ENCODE assay signal across 19 mouse cellular contexts in the genomic region with DNA sequence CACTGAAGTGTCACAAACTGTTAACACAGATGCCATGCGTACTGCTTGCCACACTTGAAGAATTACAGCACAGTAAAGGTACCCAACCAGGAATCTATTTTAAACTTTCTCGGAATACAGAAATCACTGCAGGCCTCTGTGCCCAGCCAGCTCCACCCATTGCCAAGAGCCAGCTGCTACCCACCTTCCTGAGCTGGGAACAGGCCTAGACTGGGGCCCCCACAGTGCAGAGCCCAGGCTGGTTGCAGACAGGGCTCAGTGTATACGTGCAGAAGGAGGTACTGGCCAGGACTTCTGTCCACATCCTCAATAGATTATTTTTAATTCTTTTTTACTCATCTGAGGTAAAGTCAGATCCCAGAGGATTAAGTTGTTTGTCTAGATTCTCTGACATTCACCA. TPM values are rescaled to one million over a fixed set of nuclear protein-coding genes. Genes with fewer than 3 reads are reported as not detected.
DNase-seq lines count a peak whose midpoint lies in the region; ATAC-seq and TF ChIP-seq lines count a peak whose summit lies in the region.
"Had no signal": no experiment of that assay in that cellular context is flagged by ENCODE, and none has a peak within 500 bp of the region (broad histone marks: within the 10 kb centered on the region; RNA-seq: fewer than 3 reads in every experiment).

No protein-coding gene starts in this region.

- H3K4me1 ChIP-seq in hindbrain, embryonic 15.5 days (replicated peaks) = no peaks in the 10 kb centered on the region
- no peaks in the 10 kb centered on the region for H3K4me1 ChIP-seq in hindbrain, embryonic 13.5 days (replicated peaks)
- H3K4me1 ChIP-seq in midbrain, postnatal 0 days (ENCODE audit: insufficient read depth, low read length) = no peaks in the 10 kb centered on the region
- H3K4me1 ChIP-seq in midbrain, embryonic 15.5 days = no peaks in the 10 kb centered on the region
- no peaks in the 10 kb centered on the region for H3K4me1 ChIP-seq in limb, embryonic 14.5 days (ENCODE audit: control insufficient read depth, insufficient read depth, low read length)
- H3K4me1 ChIP-seq: forebrain, embryonic 12.5 days; midbrain, embryonic 10.5 days; neural tube, embryonic 12.5 days had no signal

- H3K4me3 ChIP-seq in hindbrain, embryonic 15.5 days = no peak overlapping the region
- H3K4me3 ChIP-seq in hindbrain, embryonic 13.5 days = no peak overlapping the region
- H3K4me3 ChIP-seq in midbrain, postnatal 0 days (ENCODE audit: low read depth, low read length) = no peak overlapping the region
- no peak overlapping the region for H3K4me3 ChIP-seq in midbrain, embryonic 15.5 days
- H3K4me3 ChIP-seq in limb, embryonic 14.5 days (replicated peaks; ENCODE audit: low read length) = no peak overlapping the region
- H3K4me3 ChIP-seq: forebrain, embryonic 12.5 days; midbrain, embryonic 10.5 days; neural tube, embryonic 12.5 days had no signal

- ATAC-seq in hindbrain, embryonic 15.5 days (ENCODE audit: low FRiP score, low read depth) = peak; percentile 59; the same call in 1 of the 2 replicates
- ATAC-seq in hindbrain, embryonic 13.5 days (ENCODE audit: low FRiP score) = no peak
- 0 out of 2 replicates have a peak, but pooled peaks have one; percentile 56 for ATAC-seq in midbrain, postnatal 0 days (ENCODE audit: low FRiP score)
- ATAC-seq in midbrain, embryonic 15.5 days (replicated peaks) = no peak
- ATAC-seq in limb, embryonic 14.5 days (ENCODE audit: low FRiP score, low read depth) = 0 out of 2 replicates have a peak, but pooled peaks have one; percentile 7

- H3K36me3 ChIP-seq in hindbrain, embryonic 15.5 days = no peaks in the 10 kb centered on the region
- no peaks in the 10 kb centered on the region for H3K36me3 ChIP-seq in hindbrain, embryonic 13.5 days
- H3K36me3 ChIP-seq in midbrain, postnatal 0 days (ENCODE audit: insufficient read depth, low read length) = no peaks in the 10 kb centered on the region
- H3K36me3 ChIP-seq in midbrain, embryonic 15.5 days (replicated peaks) = no peaks in the 10 kb centered on the region
- H3K36me3 ChIP-seq in limb, embryonic 14.5 days (ENCODE audit: control insufficient read depth, insufficient read depth, low read length) = peaks cover 5% of the 10 kb centered on the region; the same call in 1 of the 2 replicates
- H3K36me3 ChIP-seq: neural tube, embryonic 12.5 days had no signal

- H3K27ac ChIP-seq in hindbrain, embryonic 15.5 days (replicated peaks) = no peak overlapping the region
- no peak overlapping the region for H3K27ac ChIP-seq in hindbrain, embryonic 13.5 days
- no peak overlapping the region for H3K27ac ChIP-seq in midbrain, postnatal 0 days (ENCODE audit: low read depth, low read length)
- no peak overlapping the region for H3K27ac ChIP-seq in midbrain, embryonic 15.5 days
- H3K27ac ChIP-seq in limb, embryonic 14.5 days (replicated peaks; ENCODE audit: low read depth, low read length) = no peak overlapping the region
- H3K27ac ChIP-seq: forebrain, embryonic 12.5 days; macrophage; midbrain, embryonic 10.5 days; neural tube, embryonic 12.5 days had no signal

- 81% methylated on average over 3 of the region's 3 CpGs for WGBS in hindbrain, embryonic 15.5 days
- WGBS in hindbrain, embryonic 13.5 days = 81% methylated on average over 3 of the region's 3 CpGs
- 76% methylated on average over 3 of the region's 3 CpGs for WGBS in midbrain, postnatal 0 days
- 79% methylated on average over 3 of the region's 3 CpGs for WGBS in midbrain, embryonic 15.5 days
- 81% methylated on average over 3 of the region's 3 CpGs for WGBS in limb, embryonic 14.5 days

- H3K9ac ChIP-seq in hindbrain, embryonic 15.5 days = no peak overlapping the region
- no peak overlapping the region for H3K9ac ChIP-seq in hindbrain, embryonic 13.5 days
- no peak overlapping the region for H3K9ac ChIP-seq in midbrain, postnatal 0 days (replicated peaks; ENCODE audit: low read length, poor library complexity, severe bottlenecking)
- H3K9ac ChIP-seq in midbrain, embryonic 15.5 days = no peak overlapping the region
- H3K9ac ChIP-seq in limb, embryonic 14.5 days (ENCODE audit: low read depth, low read length, severe bottlenecking) = no peak overlapping the region
- H3K9ac ChIP-seq: forebrain, embryonic 12.5 days; neural tube, embryonic 12.5 days had no signal

- no peak for TF ChIP-seq POLR2A in limb, embryonic 14.5 days (IDR thresholded peaks at IDR 0.05; ENCODE audit: borderline replicate concordance, extremely low read depth, insufficient read depth, insufficient read length)

- H3K27me3 ChIP-seq in hindbrain, embryonic 15.5 days = no peaks in the 10 kb centered on the region
- H3K27me3 ChIP-seq in hindbrain, embryonic 13.5 days = no peaks in the 10 kb centered on the region
- H3K27me3 ChIP-seq in midbrain, postnatal 0 days (ENCODE audit: insufficient read depth, low read length) = no peaks in the 10 kb centered on the region
- H3K27me3 ChIP-seq in midbrain, embryonic 15.5 days (replicated peaks) = no peaks in the 10 kb centered on the region
- no peaks in the 10 kb centered on the region for H3K27me3 ChIP-seq in limb, embryonic 14.5 days (ENCODE audit: control insufficient read depth, insufficient read depth, low read length)
- H3K27me3 ChIP-seq: forebrain, embryonic 12.5 days; neural tube, embryonic 12.5 days had no signal

- peak; percentile 82 for DNase-seq in heart, adult 11 months
- no peak for DNase-seq in heart, postnatal 4 days
- DNase-seq in midbrain, postnatal 0 days (ENCODE audit: low spot score) = peak; percentile 24
- DNase-seq in limb, embryonic 14.5 days (ENCODE audit: low spot score) = no peak
- DNase-seq in embryo, embryonic 10 days (ENCODE audit: low spot score) = no peak
- DNase-seq: adrenal gland, adult 2 months; cerebellum, postnatal 25 days; gastrocnemius, postnatal 36 days; kidney, adult 11 months; right cerebral cortex, postnatal 4 days; thymus, adult 2 months had no signal

- no peak for TF ChIP-seq CTCF in midbrain, postnatal 0 days (IDR thresholded peaks at IDR 0.05)

- H3K4me2 ChIP-seq in hindbrain, embryonic 15.5 days = no peak overlapping the region
- H3K4me2 ChIP-seq in hindbrain, embryonic 13.5 days = no peak overlapping the region
- no peak overlapping the region for H3K4me2 ChIP-seq in midbrain, postnatal 0 days (ENCODE audit: low read depth, low read length, poor library complexity, severe bottlenecking)
- H3K4me2 ChIP-seq in midbrain, embryonic 15.5 days = no peak overlapping the region
- no peak overlapping the region for H3K4me2 ChIP-seq in limb, embryonic 14.5 days (replicated peaks; ENCODE audit: low read depth, low read length, severe bottlenecking)
- H3K4me2 ChIP-seq: forebrain, embryonic 12.5 days; neural tube, embryonic 12.5 days had no signal

- no peaks in the 10 kb centered on the region for H3K9me3 ChIP-seq in hindbrain, embryonic 15.5 days
- H3K9me3 ChIP-seq in hindbrain, embryonic 13.5 days = no peaks in the 10 kb centered on the region
- H3K9me3 ChIP-seq in midbrain, postnatal 0 days (ENCODE audit: low read length) = peaks cover 4% of the 10 kb centered on the region; the same call in 1 of the 2 replicates
- no peaks in the 10 kb centered on the region for H3K9me3 ChIP-seq in midbrain, embryonic 15.5 days
- no peaks in the 10 kb centered on the region for H3K9me3 ChIP-seq in limb, embryonic 14.5 days (ENCODE audit: control insufficient read depth, low read length)
- H3K9me3 ChIP-seq: forebrain, embryonic 12.5 days; midbrain, embryonic 10.5 days; neural tube, embryonic 12.5 days had no signal

RNA-seq across cellular contexts. Expression of a gene that starts 39.6 kb away (rescaled TPM):
- total RNA-seq in heart, postnatal 4 days (2021) = 100 to 1,000 TPM; 356 to 401 TPM
- polyA plus RNA-seq in hindbrain, embryonic 15.5 days (2015; fragmentation: Nextera tagmentation; extraction: Ambion mirVana) = 87.1 and 94.7 TPM in 2 replicates
- 116 and 124 TPM in 2 replicates for polyA plus RNA-seq in hindbrain, embryonic 13.5 days (2015; fragmentation: Nextera tagmentation; extraction: Ambion mirVana)
- 94.0 and 110 TPM in 2 replicates for total RNA-seq in midbrain, postnatal 0 days (2014; rRNA removed)
- 43.9 and 44.0 TPM in 2 replicates for polyA plus RNA-seq in midbrain, postnatal 0 days (2015; fragmentation: Nextera tagmentation; extraction: Ambion mirVana)
- polyA plus RNA-seq in midbrain, embryonic 15.5 days (2015; fragmentation: Nextera tagmentation; extraction: Ambion mirVana) = 91.4 and 92.5 TPM in 2 replicates
- polyA plus RNA-seq in limb, embryonic 14.5 days (2012; rRNA removed) = 644 and 734 TPM in 2 replicates
- 239 and 243 TPM in 2 replicates for polyA plus RNA-seq in limb, embryonic 14.5 days (2014; fragmentation: Nextera tagmentation; extraction: Ambion mirVana)
- total RNA-seq: monocyte, adult 5-6 weeks had no signal
- polyA plus RNA-seq: macrophage had no signal

Comparison
In these comparisons a context has a peak if more than half of its experiments do, and no peak if none do; other contexts are left out.
1. DNase-seq: peak in heart, adult 11 months (single experiment) and midbrain, postnatal 0 days (single experiment); none in heart, postnatal 4 days (single experiment), limb, embryonic 14.5 days (single experiment) and embryo, embryonic 10 days (single experiment).
2. ATAC-seq: peak in hindbrain, embryonic 15.5 days (single experiment), midbrain, postnatal 0 days (single experiment) and limb, embryonic 14.5 days (single experiment); none in hindbrain, embryonic 13.5 days (single experiment) and midbrain, embryonic 15.5 days (single experiment).